Mouse (Mus musculus) C2C12 (cell line): ENCODE results near the gene Ybey. TPM values are rescaled to one million over a fixed set of nuclear protein-coding genes. Genes with fewer than 3 reads are reported as not detected.

Source experiments
- H3K27me3 ChIP-seq: one replicate; pipeline ENCODE4 v1.6.1; 2011; ENCODE audit not compliant: control insufficient read depth, insufficient read depth, insufficient read length
- H3K36me3 ChIP-seq: one replicate; pipeline ENCODE4 v1.6.1; 2011; ENCODE audit not compliant: control insufficient read depth, insufficient read depth
- H3K4me3 ChIP-seq: one replicate; pipeline ENCODE4 v1.5.1; 2011; ENCODE audit warnings: mild to moderate bottlenecking, control low read depth; ENCODE audit not compliant: poor library complexity, insufficient read depth, severe bottlenecking
- H3K79me2 ChIP-seq: one replicate; pipeline ENCODE4 v1.6.1; 2011; ENCODE audit not compliant: control insufficient read depth, insufficient read depth
- H3K79me3 ChIP-seq: one replicate; pipeline ENCODE4 v1.6.1; 2011; ENCODE audit warnings: low read depth, control low read depth
- H3ac ChIP-seq: one replicate; pipeline ENCODE3; 2011; ENCODE audit warnings: low read depth; ENCODE audit not compliant: control insufficient read depth, insufficient read length
- CEBPB ChIP-seq: IDR thresholded peaks from one replicate; pipeline ENCODE4 v1.6.1; 2011; ENCODE audit warnings: low read depth, mild to moderate bottlenecking, control low read depth, moderate library complexity
- CTCF ChIP-seq: IDR thresholded peaks from one replicate; pipeline ENCODE4 v1.5.1; 2011; ENCODE audit not compliant: control insufficient read depth, insufficient read depth, insufficient read length
- FOSL1 ChIP-seq: IDR thresholded peaks from one replicate; pipeline ENCODE4 v1.8.0; 2011; ENCODE audit warnings: mild to moderate bottlenecking, low read length; ENCODE audit not compliant: poor library complexity, insufficient read depth, severe bottlenecking
- MAX ChIP-seq: IDR thresholded peaks from one replicate; pipeline ENCODE4 v1.6.1; 2011; ENCODE audit warnings: mild to moderate bottlenecking, control low read depth
- MYOD1 ChIP-seq: IDR thresholded peaks from one replicate; pipeline ENCODE4 v1.6.1; 2011; ENCODE audit warnings: low read depth; ENCODE audit not compliant: control insufficient read depth, insufficient read length
- MYOG ChIP-seq: IDR thresholded peaks from one replicate; pipeline ENCODE4 v1.6.1; 2011; ENCODE audit not compliant: control insufficient read depth, insufficient read length; ENCODE audit errors: extremely low read depth
- USF1 ChIP-seq: IDR thresholded peaks from one replicate; pipeline ENCODE4 v1.6.1; 2011; ENCODE audit warnings: low read depth, mild to moderate bottlenecking, control low read depth, moderate library complexity
- long read RNA-seq, 2 experiments: library from polyadenylated mRNA; unstranded; transcript quantifications; one replicate each; pipeline ENCODE4 v2.0.0; 2019 to 2020
- polyA plus RNA-seq: library from polyadenylated mRNA; unstranded; fragments of >200 nt; fragmentation: generic; extraction: Trizol; gene quantifications from one replicate; pipeline ENCODE4 v1.2.1, GENCODE M21; 2012; ENCODE audit warnings: missing spikeins

Gene Ybey
- polyA plus RNA-seq: 1.8 TPM
- long read RNA-seq, experiment 1, full-length matches to known transcripts: 1 of 5 reads
- long read RNA-seq, experiment 1, partial matches to known transcripts: 0 of 5 reads
- long read RNA-seq, experiment 1, other reads (novel, unspliced or antisense): 4 of 5 reads
- long read RNA-seq, experiment 2, full-length matches to known transcripts: 36 of 37 reads
- long read RNA-seq, experiment 2, partial matches to known transcripts: 0 of 37 reads
- long read RNA-seq, experiment 2, other reads (novel, unspliced or antisense): 1 of 37 reads

- peak within 1 kb of the TSS; percentile 100 for H3ac ChIP-seq
- TF ChIP-seq MYOD1 (no peak), CEBPB (no peak), USF1 (no peak), MAX (peak; percentile 67)
- peaks cover 47% of the 10 kb centered on the region for H3K79me2 ChIP-seq
- H3K27me3 ChIP-seq: no peaks in the 10 kb centered on the region
- H3K79me3 ChIP-seq: peaks cover 14% of the 10 kb centered on the region
- peak within 1 kb of the TSS; percentile 86 for H3K4me3 ChIP-seq
- H3K36me3 ChIP-seq: peaks cover 28% of the 10 kb centered on the region
Observed at GRCm38 (mm10) chr10:76468203-76469162, at the start of gene Ybey, which contains the start of gene Mcm3ap. Ybey (minus strand) TSS chr10:76469114. Mcm3ap (plus strand) TSS chr10:76468927.

- Histone ChIP-seq H3K36me3 (peaks cover 56% of the 10 kb centered on the region), H3ac (no peak overlapping the region), H3K79me3 (no peaks in the 10 kb centered on the region), H3K27me3 (no peaks in the 10 kb centered on the region), H3K4me3 (no peak overlapping the region), H3K79me2 (no peaks in the 10 kb centered on the region)
- TF ChIP-seq MAX (peak; percentile 66), CTCF (peak; percentile 90), CEBPB (no peak), FOSL1 (no peak), MYOG (no peak)
Observed at GRCm38 (mm10) chr10:76512965-76513583, 44.2 kb upstream of the Ybey start.

- no peak for TF ChIP-seq MYOD1
- TF ChIP-seq CTCF: no peak
- TF ChIP-seq CEBPB: no peak
- TF ChIP-seq MAX: no peak
- no peak for TF ChIP-seq FOSL1
- no peak for TF ChIP-seq USF1
- no peak for TF ChIP-seq MYOG
- H3K79me2 ChIP-seq: no peaks in the 10 kb centered on the region
- no peaks in the 10 kb centered on the region for H3K79me3 ChIP-seq
- no peaks in the 10 kb centered on the region for H3K27me3 ChIP-seq
- no peak overlapping the region for H3ac ChIP-seq
- H3K4me3 ChIP-seq: no peak overlapping the region
- H3K36me3 ChIP-seq: peaks cover 57% of the 10 kb centered on the region
Observed at GRCm38 (mm10) chr10:76505865-76506264, 37.0 kb upstream of the Ybey start.

GRCm38 (mm10) chr10:76504271-76504943, 35.5 kb upstream of the Ybey start:
- Histone ChIP-seq H3K4me3 (no peak overlapping the region), H3K36me3 (peaks cover 58% of the 10 kb centered on the region), H3K79me2 (no peaks in the 10 kb centered on the region), H3K27me3 (no peaks in the 10 kb centered on the region), H3ac (no peak overlapping the region), H3K79me3 (no peaks in the 10 kb centered on the region)
- TF ChIP-seq MYOD1: no peak
- no peak for TF ChIP-seq MYOG
- TF ChIP-seq USF1: no peak

GRCm38 (mm10) chr10:76497522-76497921, 28.6 kb upstream of the Ybey start:
- TF ChIP-seq CTCF (no peak), FOSL1 (no peak), CEBPB (no peak), USF1 (no peak), MYOG (no peak), MAX (no peak), MYOD1 (no peak)
- H3ac ChIP-seq: no peak overlapping the region
- peaks cover 86% of the 10 kb centered on the region for H3K36me3 ChIP-seq
- H3K27me3 ChIP-seq: no peaks in the 10 kb centered on the region
- H3K79me2 ChIP-seq: no peaks in the 10 kb centered on the region
- no peaks in the 10 kb centered on the region for H3K79me3 ChIP-seq
- H3K4me3 ChIP-seq: no peak overlapping the region
